Mouse (Mus musculus) hindbrain, embryonic 13.5 days (tissue): ENCODE measurements around the gene Slc44a5. TPM values are rescaled to one million over a fixed set of nuclear protein-coding genes. Genes with fewer than 3 reads are reported as not detected.

Source experiments
- ATAC-seq: fragments of 200-750 bp; cut with Nextera tagmentation; 2 replicates; pipeline ENCODE4 v1.8.0; 2017; ENCODE audit warnings: moderate TSS enrichment; ENCODE audit not compliant: low FRiP score
- H3K27ac ChIP-seq: fragments of 300-500 bp; sonication (generic); 2 replicates; pipeline ENCODE4 v1.5.1; 2015; ENCODE audit warnings: inconsistent platforms, mild to moderate bottlenecking, moderate library complexity
- H3K27me3 ChIP-seq: fragments of 300-500 bp; sonication (generic); 2 replicates; pipeline ENCODE4 v1.6.1; 2015; ENCODE audit warnings: mild to moderate bottlenecking, inconsistent platforms
- H3K36me3 ChIP-seq: fragments of 300-500 bp; sonication (generic); 2 replicates; pipeline ENCODE4 v1.6.1; 2015; ENCODE audit warnings: mild to moderate bottlenecking, inconsistent platforms
- H3K4me1 ChIP-seq: fragments of 300-500 bp; sonication (generic); replicated peaks from 2 replicates; pipeline ENCODE4 v1.6.1; 2015; ENCODE audit warnings: inconsistent platforms
- H3K4me2 ChIP-seq: fragments of 300-500 bp; sonication (generic); 2 replicates; pipeline ENCODE4 v1.6.1; 2015; ENCODE audit warnings: inconsistent platforms, mild to moderate bottlenecking, moderate library complexity
- H3K4me3 ChIP-seq: fragments of 300-500 bp; sonication (generic); 2 replicates; pipeline ENCODE4 v1.5.1; 2015; ENCODE audit warnings: mild to moderate bottlenecking, inconsistent platforms
- H3K9ac ChIP-seq: fragments of 300-500 bp; sonication (generic); 2 replicates; pipeline ENCODE4 v1.6.1; 2015; ENCODE audit warnings: mild to moderate bottlenecking, inconsistent platforms
- H3K9me3 ChIP-seq: fragments of 300-500 bp; sonication (generic); 2 replicates; pipeline ENCODE4 v1.6.1; 2016; ENCODE audit warnings: inconsistent platforms
- WGBS: fragments of 180-500 bp; shearing (Covaris S2); methylation state at CpG from one replicate; pipeline ENCODE4 v1.1.7; 2015; 5-methylcytosine and 5-hydroxymethylcytosine counted together
- polyA plus RNA-seq: library from polyadenylated mRNA; unstranded; fragments of >200 nt; fragmentation: Nextera tagmentation; extraction: Ambion mirVana; gene quantifications from 2 replicates; pipeline ENCODE4 v1.2.1, GENCODE M21; 2015

Slc44a5 gene
- polyA plus RNA-seq, 1 experiment from 2014 or later = 6.5 TPM

DNA sequence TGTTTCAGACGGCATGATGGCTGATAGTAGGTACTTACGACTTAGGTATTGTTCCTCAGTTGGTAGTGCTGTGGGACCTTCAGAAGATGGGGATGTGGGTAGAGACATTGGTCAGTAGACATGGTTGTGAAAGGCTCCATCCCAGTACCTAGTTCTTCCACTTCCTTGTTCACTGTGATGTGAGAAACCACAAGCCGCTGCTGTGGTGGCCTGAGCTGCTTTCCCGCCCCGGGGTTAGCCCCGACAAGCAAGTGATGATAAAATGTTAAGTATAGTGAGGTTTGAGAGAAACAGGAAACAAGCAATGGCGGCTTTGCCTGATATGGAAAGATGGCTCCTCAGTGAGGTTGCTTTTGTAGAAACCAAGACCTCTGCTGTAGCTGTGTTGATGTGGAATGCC, 209.8 kb downstream of the Slc44a5 start:
- no peak overlapping the region for H3K27ac ChIP-seq
- 0 out of 2 replicates have a peak, but pooled peaks cover 4% of the 10 kb centered on the region for H3K4me1 ChIP-seq
- WGBS = 96% methylated on average over 7 of the region's 7 CpGs
- ATAC-seq = no peak
- no peaks in the 10 kb centered on the region for H3K27me3 ChIP-seq
- no peaks in the 10 kb centered on the region for H3K36me3 ChIP-seq
- H3K4me2 ChIP-seq = no peak overlapping the region
- H3K9me3 ChIP-seq = no peaks in the 10 kb centered on the region
- no peak overlapping the region for H3K4me3 ChIP-seq
- H3K9ac ChIP-seq = no peak overlapping the region

DNA sequence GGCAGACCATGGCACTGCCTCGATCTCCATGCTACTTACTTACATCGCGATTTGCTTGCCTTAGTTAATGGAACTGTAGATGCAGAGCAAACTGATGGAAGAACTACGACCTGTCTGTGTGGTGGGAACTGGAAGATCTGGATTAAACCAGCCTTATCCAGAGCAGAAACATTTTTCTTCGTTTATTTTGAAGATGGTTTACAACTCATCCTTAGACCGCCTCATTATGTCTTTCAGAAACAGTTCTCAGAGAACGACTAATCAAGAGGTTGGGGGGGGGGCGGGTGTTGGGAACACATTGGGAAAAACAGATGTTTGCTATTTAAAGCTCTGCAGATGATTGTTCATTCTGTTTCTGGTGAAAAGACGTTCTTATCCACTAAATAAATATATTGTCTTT, 210.7 kb downstream of the Slc44a5 start:
- Histone ChIP-seq H3K9me3 (no peaks in the 10 kb centered on the region), H3K27ac (no peak overlapping the region), H3K4me1 (0 out of 2 replicates have a peak, but pooled peaks cover 4% of the 10 kb centered on the region), H3K36me3 (no peaks in the 10 kb centered on the region), H3K4me2 (no peak overlapping the region), H3K9ac (no peak overlapping the region), H3K27me3 (no peaks in the 10 kb centered on the region), H3K4me3 (no peak overlapping the region)
- WGBS = 85% methylated on average over 9 of the region's 9 CpGs
- no peak for ATAC-seq

DNA sequence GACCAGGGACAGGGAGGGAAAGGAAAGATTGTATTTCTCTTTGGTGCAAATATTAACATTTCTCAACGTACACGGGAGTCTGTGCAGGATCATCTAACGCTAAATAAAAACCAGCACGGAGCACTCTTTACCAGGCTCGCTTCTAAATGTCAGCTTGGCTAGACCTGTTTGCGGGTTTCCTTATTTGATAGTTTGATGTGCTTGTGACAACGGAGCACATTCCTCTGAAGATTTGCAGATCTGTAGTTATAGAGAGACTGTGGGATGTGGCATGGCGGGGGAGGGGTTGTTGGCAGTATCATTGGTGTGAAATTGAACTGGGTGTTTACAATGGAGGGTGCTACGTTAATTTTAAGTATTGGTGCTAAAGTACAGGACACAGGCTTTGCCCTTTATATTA, 215.4 kb downstream of the Slc44a5 start:
- 80% methylated on average over 9 of the region's 9 CpGs for WGBS
- no peak for ATAC-seq

DNA sequence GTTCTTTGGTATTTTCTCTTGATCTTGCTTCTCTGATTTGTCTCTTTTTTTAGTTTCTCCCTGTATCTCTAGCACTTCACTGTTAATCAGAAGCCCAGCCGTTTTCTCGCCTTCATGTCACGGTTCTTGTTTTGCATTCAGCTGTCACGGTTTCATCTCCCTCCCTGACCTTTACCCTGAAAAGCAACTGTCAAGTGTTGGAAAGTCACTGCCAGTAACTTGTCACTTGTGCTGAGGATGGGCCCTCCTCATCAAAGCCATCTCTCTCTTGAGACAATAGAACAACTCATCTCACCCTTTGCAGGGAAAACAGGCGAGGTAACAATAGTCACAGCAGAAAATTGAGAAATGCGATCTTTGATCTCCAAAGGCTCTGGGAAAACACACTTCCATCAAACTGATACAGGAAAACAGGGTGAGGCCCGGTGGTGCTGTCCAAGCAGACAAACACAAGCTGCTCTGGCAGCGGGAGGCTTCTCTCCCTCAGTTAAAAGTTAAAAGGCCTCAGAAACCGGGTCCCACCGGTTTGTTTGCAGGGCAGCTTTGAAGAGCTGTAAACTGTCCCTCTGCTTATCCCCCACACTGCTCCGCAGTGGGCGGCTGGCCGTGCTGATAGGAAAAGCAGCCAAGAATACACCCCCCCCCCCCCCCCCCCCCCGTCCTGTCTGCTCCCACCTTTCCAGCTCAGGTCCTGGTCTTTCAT, 219.2 kb downstream of the Slc44a5 start:
- WGBS = 5% methylated on average over 11 of the region's 14 CpGs
- Histone ChIP-seq H3K4me1 (peaks cover 29% of the 10 kb centered on the region), H3K4me3 (no peak overlapping the region), H3K27ac (no peak overlapping the region), H3K36me3 (no peaks in the 10 kb centered on the region), H3K9me3 (no peaks in the 10 kb centered on the region), H3K27me3 (no peaks in the 10 kb centered on the region), H3K9ac (peak overlapping the region; percentile 49; the same call in 1 of the 2 replicates), H3K4me2 (0 out of 2 replicates have a peak overlapping the region, but pooled peaks have one; percentile 0)
- peak; percentile 30; the same call in 1 of the 2 replicates for ATAC-seq

More for the DNA sequence above, 215.4 kb downstream of the Slc44a5 start:
- H3K4me1 ChIP-seq = peaks cover 23% of the 10 kb centered on the region
- no peak overlapping the region for H3K4me3 ChIP-seq
- no peak overlapping the region for H3K4me2 ChIP-seq
- H3K27ac ChIP-seq = no peak overlapping the region
- no peaks in the 10 kb centered on the region for H3K27me3 ChIP-seq
- H3K36me3 ChIP-seq = no peaks in the 10 kb centered on the region
- no peak overlapping the region for H3K9ac ChIP-seq
- no peaks in the 10 kb centered on the region for H3K9me3 ChIP-seq

DNA sequence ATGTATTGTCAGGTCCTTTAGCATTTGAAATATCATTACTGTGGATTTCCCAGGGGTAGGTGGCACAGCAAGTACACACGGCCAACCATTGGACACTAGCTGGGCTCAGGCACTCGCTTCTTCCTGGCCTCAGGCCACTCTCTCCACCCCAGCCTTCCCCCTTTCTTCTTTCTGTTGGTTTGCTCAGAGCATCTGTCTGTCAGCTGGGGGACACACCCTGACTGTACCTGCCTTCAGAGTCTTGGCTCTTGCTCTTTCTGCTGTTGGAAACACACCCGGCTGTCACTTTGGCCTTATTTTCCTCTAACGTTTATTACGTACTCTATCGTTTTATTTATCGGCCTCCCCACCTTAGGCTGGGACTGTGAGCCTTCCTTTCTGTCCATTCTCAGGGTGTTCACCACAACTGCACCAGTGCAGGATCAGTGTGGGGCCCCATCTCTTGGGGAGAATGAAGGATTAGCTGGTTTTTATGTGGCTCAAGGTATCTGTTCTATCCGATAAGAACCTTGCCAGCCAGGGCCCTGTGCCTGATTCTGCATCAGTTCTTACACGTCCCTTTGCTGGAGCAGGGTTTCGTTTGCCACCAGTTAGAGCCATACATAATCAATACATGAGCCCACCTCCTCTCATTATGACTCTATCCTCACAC, 220.1 kb downstream of the Slc44a5 start:
- Histone ChIP-seq H3K27me3 (no peaks in the 10 kb centered on the region), H3K4me1 (peaks cover 24% of the 10 kb centered on the region), H3K4me3 (no peak overlapping the region), H3K9me3 (no peaks in the 10 kb centered on the region), H3K4me2 (no peak overlapping the region), H3K36me3 (no peaks in the 10 kb centered on the region), H3K27ac (peak overlapping the region; percentile 27), H3K9ac (no peak overlapping the region)
- WGBS = 48% methylated on average over 10 of the region's 10 CpGs
- no peak for ATAC-seq

DNA sequence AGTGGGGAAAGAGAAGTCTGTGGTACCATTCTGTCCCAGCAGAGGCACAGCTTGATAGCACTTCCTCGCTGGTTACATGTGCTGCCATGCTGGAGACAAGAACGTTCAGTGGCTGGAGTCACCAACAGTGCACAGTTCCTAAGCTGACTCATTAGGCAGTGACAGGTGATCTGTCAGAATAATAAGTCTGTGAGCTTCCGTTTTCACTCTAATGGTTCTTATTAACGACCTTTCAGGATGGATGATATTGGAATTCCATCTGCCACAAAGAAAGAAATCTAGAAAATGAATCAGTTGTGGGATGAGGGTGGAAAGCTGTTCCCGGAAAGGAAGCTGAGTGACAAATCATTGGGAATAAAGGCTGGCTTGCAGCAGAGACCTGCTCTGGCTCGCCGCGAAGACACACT, 227.2 kb downstream of the Slc44a5 start:
- H3K27ac ChIP-seq = peak overlapping the region; percentile 49; the same call in 1 of the 2 replicates
- ATAC-seq = peak; percentile 62; the same call in 1 of the 2 replicates
- H3K4me3 ChIP-seq = no peak overlapping the region
- no peaks in the 10 kb centered on the region for H3K27me3 ChIP-seq
- H3K4me1 ChIP-seq = peaks cover 9% of the 10 kb centered on the region; the same call in 1 of the 2 replicates
- no peak overlapping the region for H3K9ac ChIP-seq
- no peaks in the 10 kb centered on the region for H3K36me3 ChIP-seq
- H3K9me3 ChIP-seq = no peaks in the 10 kb centered on the region
- H3K4me2 ChIP-seq = no peak overlapping the region
- WGBS = 47% methylated on average over 8 of the region's 8 CpGs

DNA sequence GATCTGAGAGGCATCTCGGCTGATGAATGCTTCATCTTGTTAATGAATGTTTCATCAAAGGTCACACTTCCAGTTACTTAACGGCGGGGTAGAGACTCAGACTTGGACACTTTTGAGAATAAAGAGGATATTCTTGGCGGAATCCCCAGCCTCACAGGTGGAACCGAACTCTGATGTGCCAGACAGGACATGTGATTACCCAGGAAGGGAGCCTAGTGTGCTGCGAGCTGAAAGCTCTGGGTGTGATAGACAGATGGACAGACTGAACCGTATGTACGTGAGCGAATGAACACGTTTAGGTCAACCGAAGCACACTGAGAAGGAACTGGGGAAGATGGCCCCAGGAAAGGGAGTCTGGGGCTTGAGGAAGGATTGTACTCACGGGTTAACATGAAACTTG, 228.6 kb downstream of the Slc44a5 start:
- 91% methylated on average over 12 of the region's 12 CpGs for WGBS
- H3K4me1 ChIP-seq = peaks cover 9% of the 10 kb centered on the region; the same call in 1 of the 2 replicates

DNA sequence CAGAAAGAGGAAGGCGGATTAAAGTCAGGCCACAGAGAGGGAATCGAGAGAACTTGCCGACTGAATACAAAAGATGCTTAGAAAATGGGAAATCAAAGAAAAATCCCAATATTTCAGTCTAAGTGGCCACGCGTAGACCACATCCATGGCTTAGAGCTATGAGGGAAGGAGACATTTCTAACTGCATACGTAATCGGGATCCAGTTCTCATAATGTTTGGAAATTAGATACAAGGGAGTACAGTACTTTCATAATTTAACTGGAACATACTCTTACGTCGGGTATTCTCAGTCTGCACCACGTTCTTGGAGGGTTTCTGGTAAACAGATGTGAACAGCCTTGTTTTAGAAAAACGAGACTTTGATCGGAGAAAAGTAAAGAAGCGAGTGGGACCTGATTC, 229.1 kb downstream of the Slc44a5 start:
- Histone ChIP-seq H3K9ac (no peak overlapping the region), H3K36me3 (no peaks in the 10 kb centered on the region), H3K27ac (no peak overlapping the region), H3K4me1 (peaks cover 10% of the 10 kb centered on the region; the same call in 1 of the 2 replicates), H3K4me2 (no peak overlapping the region), H3K27me3 (no peaks in the 10 kb centered on the region), H3K9me3 (no peaks in the 10 kb centered on the region), H3K4me3 (no peak overlapping the region)
- 91% methylated on average over 13 of the region's 13 CpGs for WGBS
- no peak for ATAC-seq

More for the DNA sequence above, 228.6 kb downstream of the Slc44a5 start:
- Histone ChIP-seq H3K9ac (no peak overlapping the region), H3K9me3 (no peaks in the 10 kb centered on the region), H3K4me2 (no peak overlapping the region), H3K27ac (no peak overlapping the region), H3K36me3 (no peaks in the 10 kb centered on the region), H3K27me3 (no peaks in the 10 kb centered on the region), H3K4me3 (no peak overlapping the region)
- ATAC-seq = no peak

DNA sequence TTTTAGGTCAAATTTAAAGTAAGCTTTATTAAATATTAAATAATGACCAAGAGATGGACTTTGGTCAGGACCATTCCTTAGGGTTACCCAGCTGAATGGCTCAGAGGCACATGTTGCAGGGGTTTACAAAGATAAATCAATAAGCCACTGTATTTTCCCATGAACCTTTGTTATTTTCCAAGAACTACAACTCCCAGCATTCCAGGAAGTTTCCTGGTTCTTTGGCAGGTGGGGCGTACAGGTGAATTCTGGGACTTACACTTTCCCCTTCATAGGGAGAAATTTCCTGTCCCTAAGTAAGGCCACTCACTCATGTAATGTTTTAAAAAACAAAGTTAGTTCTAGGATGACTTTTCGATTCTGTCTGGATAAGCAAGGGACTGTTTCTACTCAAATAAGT, 235.2 kb downstream of the Slc44a5 start:
- no peak overlapping the region for H3K27ac ChIP-seq
- no peak overlapping the region for H3K4me2 ChIP-seq
- WGBS = 94% methylated on average over 2 of the region's 2 CpGs
- no peak overlapping the region for H3K4me3 ChIP-seq
- H3K27me3 ChIP-seq = no peaks in the 10 kb centered on the region
- peaks cover 26% of the 10 kb centered on the region for H3K4me1 ChIP-seq
- no peaks in the 10 kb centered on the region for H3K36me3 ChIP-seq
- H3K9ac ChIP-seq = no peak overlapping the region
- H3K9me3 ChIP-seq = no peaks in the 10 kb centered on the region
- no peak for ATAC-seq

DNA sequence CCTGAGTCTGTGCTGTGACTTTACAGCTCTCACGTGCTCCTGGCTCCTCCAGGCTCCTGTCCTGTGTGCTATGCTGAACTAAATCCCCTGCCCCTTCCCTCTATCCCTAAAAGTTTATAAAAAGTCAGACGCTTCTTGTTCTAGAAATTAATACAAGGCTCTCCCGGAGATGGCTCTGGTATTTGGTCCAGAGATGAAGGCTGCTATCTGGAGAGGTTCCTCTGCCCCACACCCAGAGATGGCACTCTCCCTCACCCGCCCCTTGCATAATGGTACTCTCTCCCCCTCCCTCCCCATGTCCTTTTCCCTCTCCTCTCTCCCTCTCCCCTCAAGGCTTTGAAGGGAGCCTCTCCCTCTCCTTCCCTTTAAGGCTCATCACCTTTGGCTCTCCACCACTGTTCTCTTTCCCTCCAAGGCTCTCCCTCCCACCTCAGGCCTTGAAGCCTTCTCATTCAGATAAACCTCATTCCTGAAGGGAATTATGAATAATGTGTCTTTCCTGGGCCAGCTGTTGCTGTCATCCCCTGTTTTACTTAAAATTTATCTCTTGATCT, 236.0 kb downstream of the Slc44a5 start:
- Histone ChIP-seq H3K4me2 (no peak overlapping the region), H3K36me3 (no peaks in the 10 kb centered on the region), H3K27me3 (no peaks in the 10 kb centered on the region), H3K4me1 (peaks cover 26% of the 10 kb centered on the region), H3K9me3 (no peaks in the 10 kb centered on the region), H3K4me3 (no peak overlapping the region), H3K27ac (peak overlapping the region; percentile 60), H3K9ac (no peak overlapping the region)
- ATAC-seq = peak; percentile 29; the same call in 1 of the 2 replicates
- 43% methylated on average over 4 of the region's 4 CpGs for WGBS

DNA sequence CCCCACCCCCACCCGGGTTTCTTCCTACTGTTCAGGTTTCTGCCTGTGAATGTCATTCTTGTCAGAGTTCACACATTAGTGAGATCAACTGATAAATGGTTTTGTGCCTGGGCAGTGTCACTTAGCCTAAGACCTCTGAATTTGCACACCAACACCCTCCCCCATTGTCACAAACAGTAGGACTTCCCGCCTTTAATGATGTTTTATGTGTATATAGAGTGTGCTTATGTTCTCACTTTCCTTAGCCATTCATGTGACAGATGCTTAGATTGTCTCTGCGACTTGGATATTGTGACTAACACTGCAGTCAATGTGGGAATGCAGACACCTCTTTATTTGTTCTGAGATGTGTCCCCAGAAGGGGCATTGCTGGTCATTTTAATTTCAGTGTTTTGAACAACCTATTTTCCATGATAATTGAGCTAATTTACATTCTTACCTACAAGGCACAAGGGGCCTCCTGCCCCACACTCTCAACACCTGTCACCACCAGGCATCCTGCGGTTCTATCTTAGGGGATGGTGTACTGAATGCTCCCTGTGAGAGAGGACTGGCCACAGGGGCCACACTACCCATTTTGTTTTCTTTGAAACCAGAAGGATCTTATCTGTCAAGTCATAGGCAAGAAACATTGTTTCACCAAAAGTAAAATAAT, 236.7 kb downstream of the Slc44a5 start:
- WGBS = 7% methylated on average over 4 of the region's 4 CpGs
- no peak overlapping the region for H3K4me2 ChIP-seq
- no peaks in the 10 kb centered on the region for H3K27me3 ChIP-seq
- H3K27ac ChIP-seq = no peak overlapping the region
- ATAC-seq = no peak
- H3K9ac ChIP-seq = no peak overlapping the region
- no peak overlapping the region for H3K4me3 ChIP-seq
- H3K4me1 ChIP-seq = peaks cover 26% of the 10 kb centered on the region
- no peaks in the 10 kb centered on the region for H3K9me3 ChIP-seq
- no peaks in the 10 kb centered on the region for H3K36me3 ChIP-seq

DNA sequence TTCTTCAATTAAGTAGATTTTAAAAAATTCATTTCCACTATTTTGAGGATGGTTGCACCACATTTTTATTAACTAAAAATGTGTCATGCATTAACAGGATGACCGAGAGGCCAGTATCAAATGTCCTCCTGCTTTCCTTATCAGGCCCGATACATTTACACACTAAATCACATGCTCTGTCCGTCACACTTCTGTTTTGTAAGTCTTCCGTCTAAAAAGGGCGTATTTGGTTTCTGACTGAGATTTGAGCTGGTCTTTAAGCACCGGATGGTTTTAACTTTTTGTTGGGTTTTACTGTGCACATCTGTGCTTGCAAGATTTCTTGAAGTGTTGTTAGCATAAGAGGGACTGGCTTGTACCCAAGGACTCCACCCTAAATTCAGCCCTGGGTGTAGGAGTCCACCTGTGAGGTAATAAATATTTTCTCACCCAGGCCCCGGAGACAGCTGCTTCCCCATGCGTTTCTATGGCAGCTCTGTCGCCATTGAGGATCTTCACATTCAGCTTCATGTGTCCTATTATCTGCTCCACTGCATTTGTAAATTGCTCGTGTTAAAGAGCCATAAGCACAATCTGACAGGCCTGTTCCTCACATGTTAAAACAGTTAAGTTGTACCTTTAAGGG, 237.3 kb downstream of the Slc44a5 start:
- H3K4me2 ChIP-seq = no peak overlapping the region
- 50% methylated on average over 10 of the region's 10 CpGs for WGBS
- no peak for ATAC-seq
- peaks cover 26% of the 10 kb centered on the region for H3K4me1 ChIP-seq
- H3K36me3 ChIP-seq = no peaks in the 10 kb centered on the region
- no peak overlapping the region for H3K27ac ChIP-seq
- H3K9me3 ChIP-seq = no peaks in the 10 kb centered on the region
- H3K9ac ChIP-seq = no peak overlapping the region
- no peaks in the 10 kb centered on the region for H3K27me3 ChIP-seq
- no peak overlapping the region for H3K4me3 ChIP-seq
